Mouse (Mus musculus) liver, embryonic 14.5 days (tissue): Measurements from ENCODE around the gene Gna12.

Experiments used
- CTCF ChIP-seq: IDR thresholded peaks from 2 replicates; pipeline ENCODE4 v1.5.1; 2016; ENCODE audit warnings: antibody characterized with exemption, low read depth, control low read depth
- EP300 ChIP-seq: IDR thresholded peaks from 2 replicates; pipeline ENCODE4 v1.6.1; 2016; ENCODE audit warnings: antibody characterized with exemption, low read depth

DNA sequence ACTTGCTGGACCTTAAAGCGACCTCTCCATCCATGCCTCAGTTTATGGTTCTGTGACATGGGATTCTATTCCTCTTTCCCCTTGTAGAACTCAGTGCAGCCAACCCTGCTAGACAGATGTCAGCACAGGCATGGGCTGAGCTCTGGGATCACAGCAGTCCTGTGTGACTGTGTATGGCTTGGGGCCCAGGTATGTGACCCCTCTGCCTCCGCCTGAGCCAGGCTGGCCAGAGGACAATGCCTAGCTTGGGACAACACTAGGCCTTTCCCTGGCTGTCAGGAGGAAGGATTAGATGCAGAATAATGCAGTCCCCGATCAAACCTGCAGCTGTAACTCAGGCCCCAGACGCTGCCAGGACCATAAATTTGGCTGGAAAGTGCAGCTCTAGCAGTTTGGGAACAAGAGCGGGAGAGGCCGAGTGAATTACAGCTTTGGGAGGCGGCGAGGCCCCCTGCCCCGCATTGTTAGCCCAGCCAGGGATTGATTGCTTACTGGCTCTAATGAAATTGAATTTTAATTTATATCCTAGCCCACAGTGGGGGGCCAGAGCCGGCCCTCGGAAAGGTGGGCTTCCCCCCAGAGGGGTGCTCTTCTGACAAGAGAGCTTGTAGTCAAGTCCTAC, 25.8 kb upstream of the Gna12 start:
- TF ChIP-seq CTCF (no peak), EP300 (no peak)
